Mouse (Mus musculus) left cerebral cortex, postnatal 4 days (tissue): ENCODE results near the gene Rrp1b. TPM values are rescaled to one million over a fixed set of nuclear protein-coding genes. Genes with fewer than 3 reads are reported as not detected.
A peak's percentile ranks its signal among the peaks of the same experiment; 100 is the strongest.
"Not testable (repeated sequence)": the region's sequence is repeated elsewhere in the genome, so short reads cannot be mapped to it uniquely, and the experiment has no call there.

Experiments used
- DNase-seq: peaks from one replicate; pipeline ENCODE4 v3.0.0-alpha.2; 2022
- intact Hi-C: fragments of 180-260 bp; cut with DNase I; formaldehyde crosslinking; loops from one replicate; pipeline ENCODE4 v1.15.1; 2025
- total RNA-seq, 2 experiments: library from RNA; stranded (reverse); gene quantifications; 2 replicates each; pipeline ENCODE4 v1.2.3; 2021

Rrp1b gene
- total RNA-seq, 2 experiments from 2014 or later, result 33.1 to 39.1 TPM

GRCm38 (mm10) chr17:32074658-32075057 lies 38.8 kb downstream of the Rrp1b start:
- DNase-seq, result no peak
- intact Hi-C loops, result no loop called here

GRCm38 (mm10) chr17:32075164-32075563 lies 39.3 kb downstream of the Rrp1b start:
- peak; percentile 60 for DNase-seq
- intact Hi-C loops, result no loop called here

GRCm38 (mm10) chr17:32083351-32083750 lies 47.5 kb downstream of the Rrp1b start:
- intact Hi-C loops, result no loop called here
- no peak for DNase-seq

- intact Hi-C loops, result no loop called here
These were observed 51.2 kb downstream of the Rrp1b start for GRCm38 (mm10) chr17:32087069-32087468.

GRCm38 (mm10) chr17:32091032-32091363 lies 55.1 kb downstream of the Rrp1b start:
- no peak for DNase-seq
- intact Hi-C loops, result no loop called here

More at GRCm38 (mm10) chr17:32087069-32087468, 51.2 kb downstream of the Rrp1b start:
- DNase-seq, result no peak

- DNase-seq, result peak; percentile 67
- intact Hi-C loops, result not testable (repeated sequence)
These were observed 55.7 kb downstream of the Rrp1b start for GRCm38 (mm10) chr17:32091364-32092240.

GRCm38 (mm10) chr17:32092241-32092619 lies 56.3 kb downstream of the Rrp1b start:
- DNase-seq, result no peak
- intact Hi-C loops, result no loop called here

- intact Hi-C loops, result no loop called here
- no peak for DNase-seq
These were observed 57.0 kb downstream of the Rrp1b start for GRCm38 (mm10) chr17:32092895-32093294.

- no peak for DNase-seq
- intact Hi-C loops, result no loop called here
These were observed 61.8 kb downstream of the Rrp1b start for GRCm38 (mm10) chr17:32097676-32098075.

GRCm38 (mm10) chr17:32098905-32099304 lies 63.0 kb downstream of the Rrp1b start:
- intact Hi-C loops, DNase-seq: not testable (repeated sequence)

GRCm38 (mm10) chr17:32099574-32099942 lies 63.7 kb downstream of the Rrp1b start:
- DNase-seq, result no peak
- intact Hi-C loops, result no loop called here

GRCm38 (mm10) chr17:32099943-32100586 lies 64.2 kb downstream of the Rrp1b start:
- peak; percentile 53 for DNase-seq
- intact Hi-C loops, result no loop called here

GRCm38 (mm10) chr17:32103054-32103453 lies 67.2 kb downstream of the Rrp1b start:
- intact Hi-C loops, result no loop called here
- no peak for DNase-seq

- DNase-seq, result no peak
- intact Hi-C loops, result no loop called here
These were observed 70.5 kb downstream of the Rrp1b start for GRCm38 (mm10) chr17:32106358-32106757.

GRCm38 (mm10) chr17:32107877-32108276 lies 72.0 kb downstream of the Rrp1b start:
- DNase-seq, result no peak
- intact Hi-C loops, result no loop called here

GRCm38 (mm10) chr17:32108320-32109011 lies 72.6 kb downstream of the Rrp1b start:
- intact Hi-C loops, DNase-seq: not testable (repeated sequence)

- DNase-seq, result no peak
- intact Hi-C loops, result no loop called here
These were observed 73.5 kb downstream of the Rrp1b start for GRCm38 (mm10) chr17:32109201-32109940.

GRCm38 (mm10) chr17:32110424-32110823 lies 74.5 kb downstream of the Rrp1b start:
- DNase-seq, result no peak
- intact Hi-C loops, result no loop called here

GRCm38 (mm10) chr17:32110980-32111780 lies 75.3 kb downstream of the Rrp1b start:
- intact Hi-C loops, result no loop called here
- no peak for DNase-seq
